Mouse (Mus musculus) C2C12 (cell line): ENCODE data around the gene Crebl2. TPM values are rescaled to one million over a fixed set of nuclear protein-coding genes. Genes with fewer than 3 reads are reported as not detected.

Source experiments
- H3K27me3 ChIP-seq: one replicate; pipeline ENCODE4 v1.6.1; 2011; ENCODE audit not compliant: control insufficient read depth, insufficient read depth, insufficient read length
- H3K36me3 ChIP-seq: one replicate; pipeline ENCODE4 v1.6.1; 2011; ENCODE audit not compliant: control insufficient read depth, insufficient read depth
- H3K4me3 ChIP-seq: one replicate; pipeline ENCODE4 v1.5.1; 2011; ENCODE audit warnings: mild to moderate bottlenecking, control low read depth; ENCODE audit not compliant: poor library complexity, insufficient read depth, severe bottlenecking
- H3K79me2 ChIP-seq: one replicate; pipeline ENCODE4 v1.6.1; 2011; ENCODE audit not compliant: control insufficient read depth, insufficient read depth
- H3K79me3 ChIP-seq: one replicate; pipeline ENCODE4 v1.6.1; 2011; ENCODE audit warnings: low read depth, control low read depth
- H3ac ChIP-seq: one replicate; pipeline ENCODE3; 2011; ENCODE audit warnings: low read depth; ENCODE audit not compliant: control insufficient read depth, insufficient read length
- CEBPB ChIP-seq: IDR thresholded peaks from one replicate; pipeline ENCODE4 v1.6.1; 2011; ENCODE audit warnings: low read depth, mild to moderate bottlenecking, control low read depth, moderate library complexity
- CTCF ChIP-seq: IDR thresholded peaks from one replicate; pipeline ENCODE4 v1.5.1; 2011; ENCODE audit not compliant: control insufficient read depth, insufficient read depth, insufficient read length
- FOSL1 ChIP-seq: IDR thresholded peaks from one replicate; pipeline ENCODE4 v1.8.0; 2011; ENCODE audit warnings: mild to moderate bottlenecking, low read length; ENCODE audit not compliant: poor library complexity, insufficient read depth, severe bottlenecking
- MAX ChIP-seq: IDR thresholded peaks from one replicate; pipeline ENCODE4 v1.6.1; 2011; ENCODE audit warnings: mild to moderate bottlenecking, control low read depth
- MYOD1 ChIP-seq: IDR thresholded peaks from one replicate; pipeline ENCODE4 v1.6.1; 2011; ENCODE audit warnings: low read depth; ENCODE audit not compliant: control insufficient read depth, insufficient read length
- MYOG ChIP-seq: IDR thresholded peaks from one replicate; pipeline ENCODE4 v1.6.1; 2011; ENCODE audit not compliant: control insufficient read depth, insufficient read length; ENCODE audit errors: extremely low read depth
- USF1 ChIP-seq: IDR thresholded peaks from one replicate; pipeline ENCODE4 v1.6.1; 2011; ENCODE audit warnings: low read depth, mild to moderate bottlenecking, control low read depth, moderate library complexity
- polyA plus RNA-seq: library from polyadenylated mRNA; unstranded; fragments of >200 nt; fragmentation: generic; extraction: Trizol; gene quantifications from one replicate; pipeline ENCODE4 v1.2.1, GENCODE M21; 2012; ENCODE audit warnings: missing spikeins

Gene Crebl2
- polyA plus RNA-seq, 1 experiment, result 0.74 TPM

DNA sequence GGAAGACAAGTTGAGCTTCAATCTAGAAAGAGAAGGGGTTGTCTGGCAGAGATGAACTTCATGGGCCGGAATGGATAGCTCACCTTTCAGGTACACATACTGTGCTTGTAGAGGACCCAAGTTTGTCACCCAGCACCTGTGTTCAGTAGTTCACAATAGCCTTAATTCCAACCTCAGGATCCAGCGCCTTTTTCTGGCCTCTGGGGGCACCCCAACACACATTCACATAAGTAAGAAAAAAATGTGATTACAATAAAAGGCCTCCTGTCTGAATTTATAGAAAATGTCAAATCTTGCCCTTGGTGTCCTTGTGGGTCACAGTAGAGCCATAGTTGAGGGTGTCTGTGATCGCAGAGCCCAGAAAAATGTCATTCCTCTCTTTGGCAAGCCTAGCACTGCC, 37.4 kb downstream of the Crebl2 start:
- Histone ChIP-seq H3K4me3 (no peak overlapping the region), H3ac (no peak overlapping the region), H3K79me3 (no peaks in the 10 kb centered on the region), H3K27me3 (no peaks in the 10 kb centered on the region), H3K79me2 (no peaks in the 10 kb centered on the region), H3K36me3 (no peaks in the 10 kb centered on the region)
- no peak for TF ChIP-seq CTCF
- no peak for TF ChIP-seq CEBPB
- TF ChIP-seq FOSL1, result no peak
- no peak for TF ChIP-seq MAX
- TF ChIP-seq MYOG, result no peak
- TF ChIP-seq MYOD1, result no peak
- TF ChIP-seq USF1, result no peak

DNA sequence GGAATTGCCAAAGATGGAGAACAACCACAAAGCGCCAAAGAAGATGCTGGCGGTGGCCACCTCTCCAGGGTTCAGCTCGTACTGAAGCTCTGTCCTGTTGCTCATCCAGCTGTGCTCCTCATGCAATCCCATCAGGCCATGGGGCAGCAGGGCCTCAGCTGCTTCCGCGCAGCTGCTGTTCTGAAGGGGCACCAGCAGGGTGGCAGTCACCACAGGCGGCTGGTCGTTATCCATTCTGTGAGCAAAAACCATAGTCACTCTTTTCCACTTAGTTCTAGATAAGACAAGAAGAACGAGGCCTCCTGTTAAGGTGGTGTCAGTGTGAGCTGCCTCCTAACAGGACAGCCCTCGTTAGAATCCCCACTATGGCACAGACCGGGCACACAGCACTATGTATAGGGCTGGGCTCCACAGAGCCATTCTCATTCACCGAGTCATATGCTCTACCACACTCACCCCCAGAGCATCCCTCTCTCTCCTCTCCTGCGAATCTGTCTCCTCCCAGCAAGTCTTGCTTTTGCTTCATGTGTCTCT, 40.3 kb downstream of the Crebl2 start:
- Histone ChIP-seq H3K27me3 (no peaks in the 10 kb centered on the region), H3K36me3 (no peaks in the 10 kb centered on the region), H3K4me3 (no peak overlapping the region), H3ac (no peak overlapping the region), H3K79me3 (no peaks in the 10 kb centered on the region), H3K79me2 (no peaks in the 10 kb centered on the region)
- no peak for TF ChIP-seq CEBPB
- TF ChIP-seq MYOG, result no peak
- no peak for TF ChIP-seq FOSL1
- TF ChIP-seq USF1, result no peak
- TF ChIP-seq MAX, result no peak
- TF ChIP-seq MYOD1, result no peak
- no peak for TF ChIP-seq CTCF

DNA sequence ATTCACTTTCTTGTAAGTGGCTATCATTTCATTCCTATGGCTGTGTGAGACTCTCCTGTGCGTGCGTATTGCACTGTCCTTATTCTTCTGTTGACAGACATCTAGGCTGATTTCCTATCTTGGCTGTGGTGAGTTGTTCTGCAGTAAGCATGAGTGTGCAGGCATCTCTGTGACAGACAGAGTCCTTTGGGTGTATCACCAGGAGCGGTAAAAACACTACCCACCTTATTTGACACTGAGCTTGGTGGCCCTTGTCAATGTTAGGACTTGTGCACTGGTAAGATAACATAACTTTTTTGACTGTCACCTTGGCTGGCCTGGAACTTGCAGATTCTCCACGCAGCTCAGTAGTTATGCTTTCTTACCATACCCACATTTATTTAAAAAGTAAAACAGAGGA, 40.9 kb downstream of the Crebl2 start:
- Histone ChIP-seq H3K4me3 (no peak overlapping the region), H3K27me3 (no peaks in the 10 kb centered on the region), H3K79me2 (no peaks in the 10 kb centered on the region), H3K36me3 (no peaks in the 10 kb centered on the region), H3K79me3 (no peaks in the 10 kb centered on the region), H3ac (no peak overlapping the region)
- no peak for TF ChIP-seq FOSL1
- TF ChIP-seq MYOD1, result no peak
- no peak for TF ChIP-seq USF1
- TF ChIP-seq MAX, result no peak
- no peak for TF ChIP-seq MYOG

DNA sequence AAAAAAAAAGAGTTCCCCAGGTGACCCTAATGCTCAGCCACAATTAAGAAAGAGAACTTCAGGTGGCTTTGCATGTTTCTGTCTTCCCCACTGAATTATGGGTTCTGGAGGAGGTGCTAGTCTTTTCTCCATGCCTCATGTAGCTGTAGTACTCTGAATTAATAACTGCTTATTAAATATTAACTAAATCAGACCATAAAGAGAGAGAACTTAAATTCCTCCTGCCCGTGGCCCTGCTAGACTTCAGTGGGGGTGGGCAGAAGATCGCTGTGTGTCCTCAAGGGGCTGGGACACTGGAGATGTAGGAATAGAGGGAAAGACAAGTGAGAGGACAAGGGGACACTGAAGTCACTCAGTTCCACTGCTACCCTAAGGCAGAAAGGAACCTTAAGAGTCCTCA, 42.3 kb downstream of the Crebl2 start:
- Histone ChIP-seq H3K4me3 (no peak overlapping the region), H3ac (no peak overlapping the region), H3K79me2 (no peaks in the 10 kb centered on the region), H3K36me3 (no peaks in the 10 kb centered on the region), H3K27me3 (no peaks in the 10 kb centered on the region), H3K79me3 (no peaks in the 10 kb centered on the region)
- TF ChIP-seq MAX (no peak), MYOG (no peak), MYOD1 (no peak), CTCF (no peak), CEBPB (no peak), USF1 (no peak), FOSL1 (no peak)

DNA sequence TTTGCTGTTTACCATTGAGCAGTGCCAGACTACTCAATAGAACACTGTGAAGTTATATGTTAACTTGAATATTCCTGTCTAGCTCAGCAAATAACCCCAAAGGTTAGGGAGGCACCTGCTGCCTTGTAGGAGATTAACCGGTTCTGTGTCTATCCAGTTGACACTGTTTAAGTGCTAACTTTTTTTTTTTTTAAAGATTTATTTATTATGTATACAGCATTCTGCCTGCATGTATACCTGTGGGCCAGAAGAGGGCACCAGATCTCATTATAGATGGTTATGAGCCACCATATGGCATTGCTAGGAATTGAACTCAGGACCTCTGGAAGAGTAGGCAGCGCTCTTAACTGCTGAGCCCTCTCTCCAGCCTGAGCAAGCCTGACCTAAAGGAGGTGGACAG, 43.1 kb downstream of the Crebl2 start:
- no peak overlapping the region for H3ac ChIP-seq
- H3K36me3 ChIP-seq, result no peaks in the 10 kb centered on the region
- H3K4me3 ChIP-seq, result no peak overlapping the region
- no peak for TF ChIP-seq MYOD1
- TF ChIP-seq CEBPB, result no peak
- no peak for TF ChIP-seq MYOG
- no peak for TF ChIP-seq MAX
- no peak for TF ChIP-seq CTCF
- TF ChIP-seq FOSL1, result no peak
- TF ChIP-seq USF1, result no peak
- no peaks in the 10 kb centered on the region for H3K79me2 ChIP-seq
- no peaks in the 10 kb centered on the region for H3K27me3 ChIP-seq
- H3K79me3 ChIP-seq, result no peaks in the 10 kb centered on the region

DNA sequence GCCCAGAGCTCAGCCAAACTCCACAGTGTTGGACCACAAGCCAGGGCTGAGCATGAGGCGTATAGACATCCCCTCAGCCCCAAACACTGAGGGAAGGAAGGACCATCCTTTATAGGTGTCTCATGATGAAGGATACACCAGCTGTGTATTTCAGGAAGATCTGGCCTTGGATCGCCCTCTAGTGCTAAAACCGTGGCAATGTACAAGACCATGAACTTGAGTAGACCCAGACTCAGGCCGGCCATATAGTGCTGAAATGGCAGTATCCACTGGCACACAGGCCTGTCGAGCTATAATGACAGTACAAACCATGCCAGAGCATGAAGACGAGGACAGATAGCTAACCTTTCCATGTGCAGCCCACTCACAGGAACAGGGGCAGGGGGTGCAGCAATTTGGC, 46.8 kb downstream of the Crebl2 start:
- no peak overlapping the region for H3ac ChIP-seq
- no peaks in the 10 kb centered on the region for H3K27me3 ChIP-seq
- TF ChIP-seq USF1 (no peak), FOSL1 (no peak), CEBPB (no peak), CTCF (no peak), MYOG (no peak), MYOD1 (no peak), MAX (no peak)
- H3K36me3 ChIP-seq, result no peaks in the 10 kb centered on the region
- H3K4me3 ChIP-seq, result no peak overlapping the region
- no peaks in the 10 kb centered on the region for H3K79me3 ChIP-seq
- H3K79me2 ChIP-seq, result no peaks in the 10 kb centered on the region
